Comparison of ENCODE assay signal across 9 mouse cellular contexts in genomic region chr16:28610940-28611339, GRCm38 (mm10).
DNase-seq lines count a peak whose midpoint lies in the region; ATAC-seq lines count a peak whose summit lies in the region.
"Had no signal": no experiment of that assay in that cellular context is flagged by ENCODE, and none has a peak within 500 bp of the region (broad histone marks: within the 10 kb centered on the region; RNA-seq: fewer than 3 reads in every experiment).

No protein-coding gene starts in this region.

- no peak overlapping the region for H3K4me3 ChIP-seq in forebrain, embryonic 10.5 days
- H3K4me3 ChIP-seq in forebrain, embryonic 13.5 days: no peak overlapping the region
- H3K4me3 ChIP-seq in midbrain, embryonic 14.5 days (replicated peaks; ENCODE audit: low read depth, low read length): no peak overlapping the region
- H3K4me3 ChIP-seq in midbrain, embryonic 16.5 days (ENCODE audit: low read depth, low read length): no peak overlapping the region
- no peak overlapping the region for H3K4me3 ChIP-seq in embryonic facial prominence, embryonic 10.5 days
- H3K4me3 ChIP-seq: liver, embryonic 15.5 days had no signal

- H3K9me3 ChIP-seq in forebrain, embryonic 10.5 days: no peaks in the 10 kb centered on the region
- no peaks in the 10 kb centered on the region for H3K9me3 ChIP-seq in forebrain, embryonic 13.5 days (replicated peaks)
- H3K9me3 ChIP-seq in midbrain, embryonic 14.5 days (ENCODE audit: control insufficient read depth, low read length): no peaks in the 10 kb centered on the region
- no peaks in the 10 kb centered on the region for H3K9me3 ChIP-seq in midbrain, embryonic 16.5 days (replicated peaks; ENCODE audit: control insufficient read depth, low read length, poor library complexity, severe bottlenecking)
- no peaks in the 10 kb centered on the region for H3K9me3 ChIP-seq in embryonic facial prominence, embryonic 10.5 days
- H3K9me3 ChIP-seq: liver, embryonic 15.5 days had no signal

- H3K4me1 ChIP-seq in forebrain, embryonic 10.5 days: peaks cover 10% of the 10 kb centered on the region
- H3K4me1 ChIP-seq in forebrain, embryonic 13.5 days: no peaks in the 10 kb centered on the region
- H3K4me1 ChIP-seq in midbrain, embryonic 14.5 days (ENCODE audit: control insufficient read depth, insufficient read depth, low read length): no peaks in the 10 kb centered on the region
- H3K4me1 ChIP-seq in midbrain, embryonic 16.5 days (ENCODE audit: control insufficient read depth, insufficient read depth, low read length): no peaks in the 10 kb centered on the region
- peaks cover 23% of the 10 kb centered on the region for H3K4me1 ChIP-seq in embryonic facial prominence, embryonic 10.5 days
- H3K4me1 ChIP-seq: liver, embryonic 15.5 days had no signal

- H3K36me3 ChIP-seq in forebrain, embryonic 10.5 days (replicated peaks): no peaks in the 10 kb centered on the region
- no peaks in the 10 kb centered on the region for H3K36me3 ChIP-seq in forebrain, embryonic 13.5 days (ENCODE audit: poor library complexity, severe bottlenecking)
- H3K36me3 ChIP-seq in midbrain, embryonic 14.5 days (ENCODE audit: control insufficient read depth, insufficient read depth, low read length): no peaks in the 10 kb centered on the region
- H3K36me3 ChIP-seq in midbrain, embryonic 16.5 days (ENCODE audit: control insufficient read depth, insufficient read depth, low read length): no peaks in the 10 kb centered on the region
- H3K36me3 ChIP-seq in embryonic facial prominence, embryonic 10.5 days (replicated peaks): no peaks in the 10 kb centered on the region
- H3K36me3 ChIP-seq: liver, embryonic 15.5 days had no signal

- H3K4me2 ChIP-seq in forebrain, embryonic 13.5 days: no peak overlapping the region
- no peak overlapping the region for H3K4me2 ChIP-seq in midbrain, embryonic 14.5 days (ENCODE audit: low read length)
- no peak overlapping the region for H3K4me2 ChIP-seq in midbrain, embryonic 16.5 days (ENCODE audit: low read length)
- H3K4me2 ChIP-seq: liver, embryonic 15.5 days had no signal

- H3K9ac ChIP-seq in forebrain, embryonic 13.5 days: no peak overlapping the region
- H3K9ac ChIP-seq in midbrain, embryonic 14.5 days (replicated peaks; ENCODE audit: low read length): no peak overlapping the region
- no peak overlapping the region for H3K9ac ChIP-seq in midbrain, embryonic 16.5 days (ENCODE audit: low read depth, low read length)
- H3K9ac ChIP-seq: liver, embryonic 15.5 days had no signal

- no peak for ATAC-seq in forebrain, embryonic 13.5 days
- no peak for ATAC-seq in midbrain, embryonic 14.5 days (ENCODE audit: low FRiP score, low TSS enrichment)
- no peak for ATAC-seq in midbrain, embryonic 16.5 days
- ATAC-seq in inflammation-experienced regulatory T-cells, adult 6 months: no peak

- no peaks in the 10 kb centered on the region for H3K27me3 ChIP-seq in forebrain, embryonic 10.5 days (ENCODE audit: poor library complexity, severe bottlenecking)
- H3K27me3 ChIP-seq in forebrain, embryonic 13.5 days: no peaks in the 10 kb centered on the region
- H3K27me3 ChIP-seq in midbrain, embryonic 14.5 days (ENCODE audit: control insufficient read depth, insufficient read depth, low read length): no peaks in the 10 kb centered on the region
- no peaks in the 10 kb centered on the region for H3K27me3 ChIP-seq in midbrain, embryonic 16.5 days (ENCODE audit: control insufficient read depth, insufficient read depth, low read depth, low read length)
- H3K27me3 ChIP-seq in embryonic facial prominence, embryonic 10.5 days (replicated peaks; ENCODE audit: low read depth, poor library complexity, severe bottlenecking): no peaks in the 10 kb centered on the region
- H3K27me3 ChIP-seq: liver, embryonic 15.5 days had no signal

- DNase-seq in forebrain, embryonic 10.5 days (ENCODE audit: extremely low spot score, low spot score): peak; percentile 53
- peak; percentile 66 for DNase-seq in midbrain, embryonic 14.5 days
- DNase-seq in embryonic facial prominence, embryonic 10.5 days (ENCODE audit: low spot score): peak; percentile 86
- DNase-seq in layer of hippocampus, postnatal 14 days (ENCODE audit: low spot score in 2 of 2): peak; percentile 19 to 25
- DNase-seq in spleen, postnatal 14 days (ENCODE audit: low spot score in 2 of 2): no peak

- no peak overlapping the region for H3K27ac ChIP-seq in forebrain, embryonic 10.5 days
- H3K27ac ChIP-seq in forebrain, embryonic 13.5 days: no peak overlapping the region
- no peak overlapping the region for H3K27ac ChIP-seq in midbrain, embryonic 14.5 days (replicated peaks; ENCODE audit: low read depth, low read length)
- H3K27ac ChIP-seq in midbrain, embryonic 16.5 days (ENCODE audit: low read length): no peak overlapping the region
- no peak overlapping the region; the same call in 1 of the 2 replicates for H3K27ac ChIP-seq in embryonic facial prominence, embryonic 10.5 days (replicated peaks)
- H3K27ac ChIP-seq: liver, embryonic 15.5 days had no signal

- 17% methylated on average over 3 of the region's 3 CpGs for WGBS in forebrain, embryonic 10.5 days
- WGBS in forebrain, embryonic 13.5 days: 23% methylated on average over 3 of the region's 3 CpGs
- 21% methylated on average over 3 of the region's 3 CpGs for WGBS in midbrain, embryonic 14.5 days
- 14% methylated on average over 3 of the region's 3 CpGs for WGBS in midbrain, embryonic 16.5 days
- WGBS in embryonic facial prominence, embryonic 10.5 days: 10% methylated on average over 3 of the region's 3 CpGs

Comparison
In these comparisons a context has a peak if more than half of its experiments do, and no peak if none do; other contexts are left out.
1. DNase-seq: peak in forebrain, embryonic 10.5 days (single experiment), midbrain, embryonic 14.5 days (single experiment), embryonic facial prominence, embryonic 10.5 days (single experiment) and layer of hippocampus, postnatal 14 days (2 of 2); none in spleen, postnatal 14 days (0 of 2).